Mouse (Mus musculus) brain, embryonic 18.5 days (tissue): ENCODE data around the gene Nkx2-5.

Experiments
- DNase-seq: peaks from one replicate; pipeline ENCODE4 v3.0.0-alpha.2; 2012; ENCODE audit warnings: low read depth, low spot score

The Nkx2-5 gene

GRCm38 (mm10) chr17:26850358-26851135 is 5.7 kb upstream of the Nkx2-5 start:
- DNase-seq = no peak

DNA sequence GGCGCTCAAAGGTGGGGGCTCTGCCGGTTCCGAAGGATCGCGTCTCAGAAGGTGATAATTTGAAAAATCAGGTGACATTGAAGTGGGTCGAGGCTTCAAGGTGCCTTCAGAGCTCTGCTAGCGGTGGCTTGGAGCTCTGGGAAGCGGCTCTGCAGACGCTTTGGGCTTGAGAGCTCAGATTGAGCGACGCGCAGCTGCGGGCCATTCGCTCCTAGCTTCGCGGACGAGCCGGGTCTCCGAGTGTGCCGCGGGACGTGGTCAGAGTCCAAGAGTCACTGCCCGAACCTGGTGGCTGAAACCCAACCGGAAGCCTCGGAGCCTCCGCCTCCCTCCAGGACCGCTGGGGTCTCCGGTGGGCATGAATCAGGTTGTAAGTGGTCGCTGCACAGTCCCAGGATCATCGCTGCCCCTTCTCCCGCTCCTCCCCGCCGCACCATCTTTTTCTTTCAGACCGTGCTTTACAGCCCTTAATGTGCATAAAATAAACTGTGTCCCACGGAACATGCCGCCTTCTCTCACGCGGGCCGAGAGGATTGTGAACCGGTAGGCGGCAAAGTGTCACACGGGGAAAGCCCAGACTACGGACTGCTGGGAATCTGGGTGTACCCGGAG is 5.0 kb upstream of the Nkx2-5 start:
- DNase-seq = no peak

DNA sequence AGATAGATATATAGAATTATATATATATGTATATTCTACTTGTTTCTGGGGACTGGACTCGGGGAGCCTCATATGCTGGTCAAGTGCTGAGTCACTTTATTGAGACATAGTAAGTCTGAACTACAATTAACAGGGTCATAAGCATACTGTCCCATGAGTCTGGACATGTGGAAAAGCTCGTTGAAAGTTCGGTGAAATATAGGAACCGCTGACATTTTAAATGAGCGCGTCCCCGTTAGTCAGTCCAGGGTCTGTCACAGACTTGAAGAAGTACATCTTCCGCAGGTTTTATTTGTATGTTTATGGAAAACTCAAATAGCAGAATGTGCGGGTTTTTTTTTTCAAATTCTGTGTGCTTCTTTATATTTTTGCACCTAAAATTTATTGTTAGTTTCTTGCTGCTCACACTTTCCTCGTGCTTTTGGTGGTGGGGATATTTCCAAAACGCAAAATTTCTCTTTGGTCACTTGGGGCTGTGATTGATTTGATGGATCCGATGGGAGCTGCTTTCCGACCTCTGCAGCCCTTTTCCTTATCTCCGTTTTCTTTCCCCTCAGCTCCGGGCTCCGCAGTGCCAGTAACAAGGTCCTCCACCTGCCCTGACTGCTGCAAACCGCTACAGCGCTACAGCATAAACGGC is 4.4 kb upstream of the Nkx2-5 start:
- no peak for DNase-seq

- no peak for DNase-seq
Observed at GRCm38 (mm10) chr17:26848236-26848635, 3.4 kb upstream of the Nkx2-5 start.

DNA sequence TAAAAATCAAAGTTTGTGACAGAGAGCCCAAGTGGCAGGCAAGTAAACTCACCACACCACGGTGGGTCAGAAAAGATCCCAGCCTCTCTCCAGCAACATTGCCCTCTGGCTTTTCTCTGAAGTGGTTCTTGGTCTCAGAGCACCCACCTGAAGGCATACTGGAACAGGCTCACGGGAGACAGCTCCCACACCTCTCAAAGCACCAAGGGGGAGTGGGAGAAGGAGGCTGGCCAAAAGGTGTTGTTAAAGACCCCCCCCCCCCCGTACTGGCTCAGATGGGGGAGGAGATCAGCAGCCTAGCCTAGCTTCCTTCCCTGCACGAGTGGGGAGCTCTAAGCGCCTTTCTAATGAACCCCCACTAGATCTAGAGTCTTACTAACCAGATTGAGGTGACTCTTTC is 3.0 kb upstream of the Nkx2-5 start:
- DNase-seq = no peak

DNA sequence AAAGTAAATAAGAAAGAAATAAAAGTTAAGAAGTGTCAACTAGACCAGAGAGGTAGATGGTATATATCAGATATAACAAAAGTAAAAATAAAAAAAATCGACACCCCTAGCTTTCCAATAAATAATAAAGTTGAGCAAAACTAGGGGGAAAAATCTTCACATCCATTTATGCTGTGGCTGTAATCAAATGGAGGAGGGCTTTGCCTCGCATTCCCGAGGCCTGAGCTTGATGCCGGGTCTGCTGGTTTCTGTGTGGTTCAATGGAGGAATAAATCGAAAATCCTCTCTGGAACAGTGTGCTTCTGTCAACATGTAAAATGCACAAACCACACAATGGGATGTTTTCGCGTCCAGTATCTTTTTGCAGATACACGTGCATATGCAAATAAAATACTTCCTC is 1.6 kb upstream of the Nkx2-5 start:
- no peak for DNase-seq

- no peak for DNase-seq
Observed at GRCm38 (mm10) chr17:26845149-26846050, 591 bp upstream of the Nkx2-5 start.

- no peak for DNase-seq
Observed at GRCm38 (mm10) chr17:26844371-26844851, 398 bp downstream of the Nkx2-5 start.

DNA sequence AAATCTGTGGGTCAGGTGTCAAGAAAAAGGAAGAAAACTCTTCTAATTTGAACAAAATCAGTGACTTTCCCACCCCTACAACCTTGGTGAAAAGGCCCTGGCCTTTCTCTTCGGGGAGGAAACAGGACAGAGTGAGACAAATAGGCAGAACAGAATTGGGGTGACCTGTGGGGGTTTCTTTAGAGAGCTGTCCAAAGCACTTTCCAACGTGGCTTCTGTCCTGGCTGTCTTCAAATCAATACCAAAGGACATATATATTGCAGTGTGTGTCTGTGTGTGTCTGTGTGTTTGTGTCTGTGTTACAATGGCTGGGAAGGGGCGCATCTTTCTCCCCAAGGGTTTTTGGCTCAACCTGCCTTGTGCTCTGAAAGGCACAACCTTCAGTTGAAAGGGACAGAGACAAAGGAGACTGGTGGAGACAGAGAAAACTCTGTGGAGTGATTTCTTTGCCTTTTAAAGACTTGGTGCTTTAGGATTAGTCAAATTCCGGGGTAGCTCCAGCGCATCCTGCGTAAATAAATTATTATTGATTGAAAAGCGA is 1.0 kb downstream of the Nkx2-5 start:
- DNase-seq = no peak

DNA sequence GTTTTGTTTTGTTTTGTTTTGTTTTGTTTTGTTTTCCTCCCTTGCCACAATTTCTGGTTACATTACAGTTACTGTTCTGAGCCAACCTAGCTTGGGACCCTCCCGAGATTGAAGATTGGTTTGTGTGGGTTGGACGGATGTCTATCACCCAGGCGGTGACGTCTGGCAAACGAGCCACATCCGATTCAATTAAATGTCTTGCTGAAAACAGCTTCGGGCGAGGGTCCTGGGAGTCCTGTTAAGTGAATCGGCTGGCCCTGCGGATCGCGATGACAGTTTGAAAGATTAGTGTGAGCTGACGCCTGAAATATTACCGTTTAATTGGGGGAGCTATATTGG is 1.6 kb downstream of the Nkx2-5 start:
- DNase-seq = no peak

DNA sequence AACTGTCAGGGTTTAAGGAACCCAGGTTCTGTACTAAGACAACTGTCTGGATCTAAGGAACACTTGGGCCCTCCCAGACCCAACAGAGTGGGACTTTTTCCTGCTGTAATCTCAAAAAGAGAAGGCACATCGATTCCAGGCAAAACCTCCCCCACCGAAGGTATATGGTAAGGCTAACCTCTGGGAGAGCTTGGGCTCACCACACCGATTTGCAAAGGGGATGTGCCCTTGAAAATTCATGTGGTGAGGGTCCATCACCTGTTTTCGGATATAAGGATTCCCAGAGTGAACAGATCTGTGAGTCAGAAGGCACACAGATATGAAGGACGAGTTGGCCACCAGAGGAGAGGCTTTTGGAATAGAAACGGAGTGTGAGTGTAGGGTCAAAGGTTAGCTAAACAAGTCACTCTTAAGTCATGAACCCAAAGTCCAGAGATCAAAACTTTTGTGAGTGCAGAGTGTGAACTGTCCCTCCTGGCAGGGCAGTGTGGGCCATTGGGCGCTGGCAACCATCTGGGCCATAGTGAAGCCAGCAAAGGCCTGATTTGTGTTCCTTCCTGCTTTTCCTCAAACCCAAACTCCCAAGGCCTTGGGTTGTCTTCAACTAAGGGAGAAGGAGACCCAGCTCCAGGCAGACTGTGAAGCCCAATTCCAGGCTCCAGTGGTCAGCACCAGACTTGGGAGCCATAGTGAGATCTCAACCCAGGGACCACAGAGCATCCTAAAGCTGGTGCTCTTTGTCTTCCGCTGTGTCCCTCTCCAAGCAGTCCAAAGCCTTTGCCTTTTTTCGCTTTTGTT is 2.2 kb downstream of the Nkx2-5 start:
- no peak for DNase-seq

DNA sequence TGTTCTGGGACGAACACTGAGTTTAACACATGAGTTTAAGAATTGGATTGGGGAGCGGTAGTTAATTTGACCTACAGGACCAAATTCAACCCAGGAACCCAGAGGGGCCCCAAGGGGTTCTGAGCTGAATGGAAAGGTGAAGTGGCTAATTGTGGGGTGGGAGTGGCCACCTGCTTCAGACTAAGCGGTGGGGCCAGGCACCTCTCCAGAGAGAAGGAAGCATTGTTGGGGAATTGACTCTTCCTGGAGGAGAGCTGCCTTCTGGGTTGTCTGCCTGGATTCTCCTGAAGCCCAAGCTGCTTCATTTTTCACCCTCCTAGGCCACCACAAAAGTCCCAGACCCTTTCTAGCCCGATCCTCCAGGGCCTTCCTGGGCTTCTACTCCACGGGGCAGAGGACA is 2.8 kb downstream of the Nkx2-5 start:
- no peak for DNase-seq

DNA sequence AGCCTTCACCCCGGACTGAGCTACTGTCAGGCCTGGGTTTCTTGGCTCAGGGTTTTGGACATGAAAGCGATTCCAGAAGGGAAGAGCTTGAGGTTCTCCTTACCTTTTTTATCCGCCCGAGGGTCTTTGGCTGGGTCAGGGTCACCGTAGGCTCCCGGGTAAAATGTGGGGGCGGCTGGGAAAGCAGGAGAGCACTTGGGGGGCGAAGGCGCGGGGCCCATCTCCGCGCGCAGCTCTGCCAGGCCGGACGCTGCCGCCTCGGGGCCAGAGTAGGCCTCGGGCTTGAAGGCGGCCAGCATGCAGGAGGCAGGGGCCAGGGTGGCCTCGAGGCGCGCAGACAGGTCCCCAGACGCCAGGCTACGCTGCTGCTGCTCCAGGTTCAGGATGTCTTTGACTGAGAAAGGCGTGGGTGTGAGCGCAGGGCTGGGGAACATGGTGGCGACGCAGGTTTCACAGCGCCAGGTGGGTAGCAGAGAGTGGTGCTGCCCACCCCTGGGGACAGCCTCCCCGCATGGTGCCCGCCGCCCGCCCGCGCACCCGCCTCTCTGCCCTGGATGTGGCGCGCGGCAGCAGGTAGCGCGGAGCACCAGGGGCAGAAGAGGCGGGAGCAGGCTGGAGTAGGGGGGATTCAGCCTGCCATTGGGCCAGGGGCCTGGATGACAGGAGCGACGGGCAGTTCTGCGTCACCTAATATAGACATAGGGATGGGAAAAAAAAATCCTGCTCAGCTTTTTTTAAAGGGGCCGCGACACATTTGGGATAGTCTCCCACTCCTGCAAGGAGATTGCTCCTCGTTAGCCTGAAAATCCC is 3.7 kb downstream of the Nkx2-5 start:
- no peak for DNase-seq

- DNase-seq = no peak
Observed at GRCm38 (mm10) chr17:26840439-26840780, 4.4 kb downstream of the Nkx2-5 start.

DNA sequence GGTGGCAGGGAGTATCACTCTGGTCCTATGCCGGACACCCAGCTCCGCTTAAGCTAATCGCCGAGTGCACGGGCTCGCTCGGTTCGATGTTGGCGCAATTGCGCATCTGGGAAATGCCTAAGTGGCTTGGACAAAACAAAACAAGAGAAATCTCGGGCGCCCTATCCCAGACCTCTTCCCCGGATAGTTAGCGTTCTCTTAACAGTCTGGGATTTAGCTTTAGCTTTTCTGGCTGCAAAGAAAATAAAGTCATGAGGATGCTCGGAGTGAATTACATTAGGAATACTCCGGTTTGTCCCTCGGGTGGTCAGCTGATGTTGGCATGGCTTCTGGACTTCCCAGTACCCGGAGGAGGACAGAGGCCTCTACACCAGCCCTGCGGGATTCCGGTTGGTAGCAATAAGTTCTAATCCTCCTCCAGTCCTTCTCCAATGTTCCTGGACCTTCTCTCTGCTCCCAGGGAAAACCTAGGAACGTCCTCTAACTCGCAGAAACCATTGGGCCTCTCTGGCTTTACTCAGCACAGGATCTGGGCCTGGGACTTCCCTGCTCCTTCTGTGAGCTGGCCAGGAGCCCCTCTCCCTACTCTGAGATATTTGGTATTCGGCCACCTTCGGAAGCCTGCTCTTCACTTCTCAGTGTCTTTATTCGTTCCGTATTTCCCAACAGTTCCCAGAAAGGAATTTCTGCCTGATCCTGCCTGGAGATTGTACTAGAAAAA is 4.9 kb downstream of the Nkx2-5 start:
- DNase-seq = no peak

- DNase-seq = no peak
Observed at GRCm38 (mm10) chr17:26838911-26839717, 5.7 kb downstream of the Nkx2-5 start.

DNA sequence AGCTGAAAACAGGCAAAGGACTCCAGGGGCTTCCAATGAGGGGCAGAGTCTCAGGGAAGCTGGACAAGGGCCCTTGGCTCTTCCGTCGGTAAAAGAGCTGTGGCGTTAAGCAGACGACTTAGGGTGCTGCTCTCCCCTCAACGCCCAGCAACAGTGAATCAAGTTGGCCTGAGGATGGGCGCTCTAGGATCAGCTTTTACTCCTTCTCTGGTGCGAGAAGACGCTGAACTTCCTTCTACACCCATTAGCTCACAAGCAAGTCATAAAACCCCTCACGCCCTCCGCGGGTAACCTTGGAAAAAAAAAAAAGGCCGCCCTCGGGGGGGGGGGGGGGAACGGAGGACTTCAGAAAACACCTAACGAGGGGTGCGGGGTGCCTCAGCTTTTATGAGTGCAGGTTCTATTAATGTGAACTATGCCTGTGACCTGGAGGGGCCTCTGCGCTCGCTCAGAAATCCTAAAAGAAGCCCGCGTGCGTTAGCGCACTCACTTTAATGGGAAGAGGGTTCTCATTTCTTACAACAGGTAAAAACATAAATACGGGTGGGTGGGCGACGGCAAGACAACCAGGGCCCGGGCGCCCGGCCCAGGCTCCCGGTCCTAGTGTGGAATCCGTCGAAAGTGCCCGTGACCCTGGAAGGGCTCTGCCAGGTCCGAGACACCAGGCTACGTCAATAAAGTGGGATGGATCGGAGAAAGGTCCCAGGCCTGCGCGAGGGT is 6.5 kb downstream of the Nkx2-5 start:
- no peak for DNase-seq

DNA sequence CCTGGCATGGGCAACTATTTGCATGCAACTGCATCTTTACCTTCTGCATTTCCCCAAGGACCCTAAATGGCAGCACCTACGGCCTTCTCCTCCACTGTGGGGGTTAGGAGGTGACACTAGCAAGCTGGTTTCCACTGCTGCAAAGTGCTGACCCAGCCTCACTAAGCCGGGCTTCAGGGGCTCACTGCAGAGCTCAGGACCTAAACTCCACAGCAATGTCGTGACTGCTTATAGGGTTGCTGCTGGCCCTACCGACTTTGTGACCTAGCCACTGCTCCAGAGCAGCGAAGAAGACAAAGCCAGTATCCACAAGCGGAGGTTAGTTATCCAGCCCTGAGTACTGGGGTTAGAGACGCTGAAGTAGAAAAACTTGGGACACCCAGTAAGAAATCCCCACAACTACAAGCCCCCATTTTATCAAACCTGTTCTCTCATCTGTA is 7.2 kb downstream of the Nkx2-5 start:
- no peak for DNase-seq
